Mouse (Mus musculus) neural tube, embryonic 15.5 days (tissue): ENCODE measurements around the gene Clta. TPM values are rescaled to one million over a fixed set of nuclear protein-coding genes. Genes with fewer than 3 reads are reported as not detected.

Experiments used
- ATAC-seq: fragments of 200-750 bp; cut with Nextera tagmentation; 2 replicates; pipeline ENCODE4 v1.8.0; 2017; ENCODE audit warnings: mild to moderate bottlenecking, moderate TSS enrichment, moderate library complexity; ENCODE audit not compliant: low FRiP score
- H3K27ac ChIP-seq: fragments of 300-500 bp; sonication (generic); replicated peaks from 2 replicates; pipeline ENCODE4 v1.5.1; 2015; ENCODE audit warnings: mild to moderate bottlenecking, inconsistent platforms
- H3K27me3 ChIP-seq: fragments of 300-500 bp; sonication (generic); replicated peaks from 2 replicates; pipeline ENCODE4 v1.6.1; 2015; ENCODE audit warnings: inconsistent platforms
- H3K36me3 ChIP-seq: fragments of 300-500 bp; sonication (generic); 2 replicates; pipeline ENCODE4 v1.6.1; 2015; ENCODE audit warnings: inconsistent platforms
- H3K4me1 ChIP-seq: fragments of 300-500 bp; sonication (generic); 2 replicates; pipeline ENCODE4 v1.6.1; 2015; ENCODE audit warnings: inconsistent platforms
- H3K4me2 ChIP-seq: fragments of 300-500 bp; sonication (generic); 2 replicates; pipeline ENCODE4 v1.6.1; 2015; ENCODE audit warnings: inconsistent platforms, mild to moderate bottlenecking, moderate library complexity
- H3K4me3 ChIP-seq: fragments of 300-500 bp; sonication (generic); replicated peaks from 2 replicates; pipeline ENCODE4 v1.5.1; 2015; ENCODE audit warnings: mild to moderate bottlenecking, inconsistent platforms
- H3K9ac ChIP-seq: fragments of 300-500 bp; sonication (generic); replicated peaks from 2 replicates; pipeline ENCODE4 v1.6.1; 2015; ENCODE audit warnings: mild to moderate bottlenecking, inconsistent platforms
- H3K9me3 ChIP-seq: fragments of 300-500 bp; sonication (generic); replicated peaks from 2 replicates; pipeline ENCODE4 v1.6.1; 2016; ENCODE audit warnings: inconsistent platforms
- WGBS: fragments of 180-500 bp; shearing (Covaris S2); methylation state at CpG from one replicate; pipeline ENCODE4 v1.1.7; 2015; ENCODE audit warnings: mixed read lengths; 5-methylcytosine and 5-hydroxymethylcytosine counted together
- polyA plus RNA-seq: library from polyadenylated mRNA; unstranded; fragments of >200 nt; fragmentation: Nextera tagmentation; extraction: Ambion mirVana; gene quantifications from 2 replicates; pipeline ENCODE4 v1.2.1, GENCODE M21; 2015

Gene Clta
- polyA plus RNA-seq, 1 experiment from 2014 or later = 381 TPM

DNA sequence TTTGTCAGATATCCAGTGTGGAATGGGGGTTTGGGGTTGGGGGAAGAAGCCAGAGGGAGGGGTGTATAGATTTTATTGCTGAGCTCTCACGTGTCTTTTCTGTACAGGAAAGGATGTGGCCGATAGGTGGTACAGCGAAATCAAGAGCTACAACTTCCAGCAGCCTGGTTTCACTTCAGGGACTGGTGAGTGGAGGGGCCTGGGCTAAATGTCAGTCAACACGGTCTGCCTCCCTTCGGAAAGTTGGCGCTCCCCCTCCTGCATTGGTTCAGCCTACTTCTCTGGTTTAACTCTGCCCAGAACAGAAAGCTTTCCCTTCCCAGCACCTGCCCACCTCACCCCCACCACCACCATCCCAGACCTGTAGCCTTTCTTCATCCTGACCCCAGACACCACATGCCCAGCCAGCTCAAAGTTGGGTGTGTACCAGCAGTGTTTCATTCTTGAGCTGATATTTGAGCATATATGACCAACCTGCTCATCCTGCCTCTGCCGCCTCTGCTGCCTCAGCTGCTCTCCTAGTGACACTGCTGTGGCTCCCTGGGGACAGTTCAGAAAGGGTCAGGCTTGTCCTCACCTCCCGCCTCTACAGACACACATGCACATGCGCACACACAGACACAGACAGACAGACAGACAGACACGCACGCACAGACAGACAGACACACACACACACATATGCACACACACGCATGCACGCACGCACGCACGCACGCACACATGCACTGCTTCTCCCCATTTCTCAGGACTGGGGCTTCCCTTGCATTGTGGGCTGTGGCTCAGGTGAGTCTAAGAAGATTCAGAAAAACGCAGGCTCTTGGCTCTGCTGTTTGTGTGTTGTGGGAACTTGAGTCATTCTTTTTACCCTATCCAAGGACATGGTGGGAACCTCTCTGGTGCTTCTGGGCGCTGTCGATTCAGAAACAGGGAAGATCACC is 33.6 kb upstream of the Clta start:
- Histone ChIP-seq H3K4me3 (no peak overlapping the region), H3K9ac (no peak overlapping the region), H3K4me1 (peaks cover 29% of the 10 kb centered on the region), H3K36me3 (peaks cover 6% of the 10 kb centered on the region), H3K4me2 (no peak overlapping the region), H3K27me3 (no peaks in the 10 kb centered on the region), H3K9me3 (no peaks in the 10 kb centered on the region), H3K27ac (no peak overlapping the region)
- no peak for ATAC-seq
- WGBS = 85% methylated on average over 20 of the region's 20 CpGs

DNA sequence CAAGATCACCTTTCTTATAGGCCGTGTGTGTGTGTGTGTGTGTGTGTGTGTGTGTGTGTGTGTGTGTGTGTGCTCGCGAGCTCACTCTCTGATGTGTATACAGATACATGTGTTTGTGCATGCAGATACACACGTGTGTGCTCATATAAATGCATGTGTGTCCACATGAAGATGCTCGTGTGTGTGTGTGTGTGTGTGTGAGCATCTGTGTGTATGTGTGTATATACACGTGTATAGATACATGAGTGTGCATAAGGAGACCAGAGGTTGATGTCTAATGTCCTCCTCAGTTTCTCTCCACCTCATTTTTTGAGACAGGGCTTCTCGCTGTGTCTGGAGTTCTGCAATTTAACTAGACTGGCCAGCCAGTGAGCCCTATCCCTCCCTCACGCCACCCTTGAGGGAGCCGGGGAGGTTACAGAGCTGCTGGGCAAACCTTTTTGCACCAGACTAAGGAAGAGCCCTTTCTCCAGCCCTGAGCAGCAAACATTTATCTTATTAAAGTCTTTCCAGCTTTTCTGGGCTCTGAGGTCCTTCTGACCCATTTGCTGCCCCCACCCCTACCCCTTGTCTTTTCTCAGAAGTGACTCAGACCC is 32.6 kb upstream of the Clta start:
- Histone ChIP-seq H3K27ac (peak overlapping the region; percentile 62), H3K36me3 (peaks cover 3% of the 10 kb centered on the region), H3K9me3 (no peaks in the 10 kb centered on the region), H3K27me3 (no peaks in the 10 kb centered on the region), H3K4me1 (peaks cover 29% of the 10 kb centered on the region), H3K4me2 (0 out of 2 replicates have a peak overlapping the region, but pooled peaks have one; percentile 9), H3K4me3 (no peak overlapping the region), H3K9ac (no peak overlapping the region)
- 64% methylated on average over 9 of the region's 9 CpGs for WGBS
- no peak for ATAC-seq

DNA sequence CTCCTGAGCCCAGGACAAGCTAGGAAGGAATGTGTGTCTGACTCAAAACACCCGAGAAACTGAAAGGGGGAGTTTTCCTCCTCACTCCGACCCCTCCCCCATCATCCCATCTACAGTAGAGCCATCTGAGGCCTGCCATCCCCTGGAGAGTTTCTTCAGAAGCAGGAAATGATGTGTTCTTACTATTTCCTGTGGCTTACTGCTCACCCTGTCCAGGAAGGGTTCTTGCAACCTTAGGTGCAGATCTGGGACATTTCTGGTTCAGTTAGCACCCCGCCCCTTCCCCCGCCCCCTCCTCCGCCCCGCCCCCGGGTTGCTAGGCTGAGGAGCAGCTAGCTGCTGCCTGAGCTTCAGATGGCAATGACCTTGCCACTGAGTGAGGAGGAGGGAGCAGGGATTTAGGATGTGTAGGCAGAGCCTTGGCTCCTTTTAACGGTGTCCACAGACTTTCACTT is 32.1 kb upstream of the Clta start:
- H3K4me3 ChIP-seq = no peak overlapping the region
- H3K27me3 ChIP-seq = no peaks in the 10 kb centered on the region
- peaks cover 3% of the 10 kb centered on the region for H3K36me3 ChIP-seq
- ATAC-seq = peak; percentile 39; the same call in 1 of the 2 replicates
- H3K4me2 ChIP-seq = 0 out of 2 replicates have a peak overlapping the region, but pooled peaks have one; percentile 9
- H3K9ac ChIP-seq = no peak overlapping the region
- peak overlapping the region; percentile 62 for H3K27ac ChIP-seq
- H3K4me1 ChIP-seq = peaks cover 29% of the 10 kb centered on the region
- H3K9me3 ChIP-seq = no peaks in the 10 kb centered on the region
- 4% methylated on average over 8 of the region's 8 CpGs for WGBS

DNA sequence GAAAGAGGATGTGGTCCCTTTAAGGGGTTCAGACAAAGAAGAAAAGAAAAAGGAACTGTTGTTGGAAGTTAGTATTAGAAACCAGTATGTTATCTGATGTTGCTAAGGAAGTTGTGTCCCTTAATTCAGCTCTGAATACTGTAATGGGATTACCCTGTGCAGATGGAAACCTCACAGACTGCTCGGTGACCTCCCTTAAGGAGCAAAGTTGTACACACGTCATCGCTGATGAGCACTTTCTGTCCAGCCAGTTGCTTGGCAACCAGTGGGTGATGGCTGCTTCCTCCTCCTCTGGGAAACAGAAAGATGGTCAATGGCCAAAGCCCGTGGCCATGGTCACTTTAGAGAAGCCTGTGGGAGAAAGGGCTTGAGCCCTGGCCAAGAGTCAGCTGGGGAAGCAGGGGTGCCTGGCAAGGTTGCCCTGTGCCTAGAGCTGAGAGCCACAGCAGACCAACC is 30.7 kb upstream of the Clta start:
- 36% methylated on average over 4 of the region's 4 CpGs for WGBS
- 0 out of 2 replicates have a peak overlapping the region, but pooled peaks have one; percentile 18 for H3K27ac ChIP-seq
- no peaks in the 10 kb centered on the region for H3K27me3 ChIP-seq
- H3K9ac ChIP-seq = no peak overlapping the region
- no peak for ATAC-seq
- H3K4me1 ChIP-seq = peaks cover 32% of the 10 kb centered on the region
- H3K9me3 ChIP-seq = no peaks in the 10 kb centered on the region
- H3K36me3 ChIP-seq = peaks cover 3% of the 10 kb centered on the region
- H3K4me2 ChIP-seq = no peak overlapping the region
- H3K4me3 ChIP-seq = no peak overlapping the region

DNA sequence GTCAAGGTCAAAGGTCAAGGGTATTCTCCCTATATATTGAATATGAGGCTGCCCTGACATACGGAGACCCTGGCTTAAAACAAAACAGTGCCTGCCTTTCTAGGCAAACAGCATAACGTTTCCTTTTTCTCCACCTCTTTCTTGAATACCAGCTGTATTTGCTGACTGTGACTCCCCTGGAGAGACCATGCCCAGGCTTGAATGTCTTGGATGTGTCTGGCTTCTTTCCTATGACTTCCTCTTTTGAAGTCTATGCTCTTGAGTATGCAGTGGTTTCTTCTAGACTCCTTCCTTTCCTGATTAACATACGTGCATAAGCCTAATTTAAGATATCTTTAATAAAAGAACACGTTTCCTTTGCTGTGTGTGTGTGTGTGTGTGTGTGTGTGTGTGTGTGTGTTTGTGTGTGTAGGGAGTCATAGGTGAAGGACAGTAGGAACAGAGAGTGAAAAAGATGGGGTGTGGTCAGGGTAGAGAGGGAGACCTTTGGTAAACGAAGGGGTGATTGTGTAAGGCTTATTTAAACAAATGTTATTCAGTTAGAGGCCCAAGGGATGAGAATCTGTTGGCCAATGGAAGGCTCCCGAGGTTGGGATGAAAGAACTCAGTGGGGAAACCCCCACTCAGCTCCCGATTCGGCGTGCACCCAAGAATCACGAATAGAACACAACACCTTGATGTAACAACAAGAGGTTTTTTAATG is 29.2 kb upstream of the Clta start:
- 81% methylated on average over 10 of the region's 10 CpGs for WGBS
- peaks cover 3% of the 10 kb centered on the region for H3K36me3 ChIP-seq
- ATAC-seq = no peak

DNA sequence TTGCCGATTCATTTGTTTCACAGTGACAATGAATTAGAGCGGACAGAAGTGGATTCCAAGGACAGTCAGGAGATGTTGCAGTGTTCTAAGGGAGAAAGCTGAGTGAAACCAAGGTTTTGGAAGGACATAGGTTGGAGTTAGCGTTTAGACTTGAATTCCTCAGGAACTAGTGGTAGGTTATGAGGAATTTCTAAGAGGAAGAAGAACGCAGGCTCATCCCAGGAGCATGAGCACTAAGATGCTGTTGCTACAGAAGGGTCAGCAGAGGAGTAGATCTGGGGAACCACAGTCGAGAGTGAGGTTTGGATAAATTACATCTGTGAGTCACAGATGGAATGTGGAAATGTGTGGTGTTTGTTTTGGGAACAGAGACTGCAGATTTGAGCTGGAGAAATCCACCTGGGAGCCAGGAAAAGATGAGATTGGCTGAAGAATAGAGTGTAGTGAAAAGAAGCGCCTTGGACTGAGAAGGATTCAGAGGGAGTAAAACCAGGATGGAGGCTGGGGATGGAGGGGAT is 28.0 kb upstream of the Clta start:
- H3K4me1 ChIP-seq = peaks cover 38% of the 10 kb centered on the region
- no peaks in the 10 kb centered on the region for H3K27me3 ChIP-seq
- no peaks in the 10 kb centered on the region for H3K36me3 ChIP-seq
- H3K9ac ChIP-seq = no peak overlapping the region
- ATAC-seq = no peak
- no peaks in the 10 kb centered on the region for H3K9me3 ChIP-seq
- H3K4me2 ChIP-seq = no peak overlapping the region
- H3K4me3 ChIP-seq = no peak overlapping the region
- 81% methylated on average over 6 of the region's 6 CpGs for WGBS
- H3K27ac ChIP-seq = no peak overlapping the region

More for the DNA sequence above, 29.2 kb upstream of the Clta start:
- no peak overlapping the region for H3K4me2 ChIP-seq
- H3K27me3 ChIP-seq = no peaks in the 10 kb centered on the region
- H3K9ac ChIP-seq = no peak overlapping the region
- H3K4me3 ChIP-seq = no peak overlapping the region
- H3K9me3 ChIP-seq = no peaks in the 10 kb centered on the region
- peaks cover 38% of the 10 kb centered on the region for H3K4me1 ChIP-seq
- no peak overlapping the region for H3K27ac ChIP-seq

DNA sequence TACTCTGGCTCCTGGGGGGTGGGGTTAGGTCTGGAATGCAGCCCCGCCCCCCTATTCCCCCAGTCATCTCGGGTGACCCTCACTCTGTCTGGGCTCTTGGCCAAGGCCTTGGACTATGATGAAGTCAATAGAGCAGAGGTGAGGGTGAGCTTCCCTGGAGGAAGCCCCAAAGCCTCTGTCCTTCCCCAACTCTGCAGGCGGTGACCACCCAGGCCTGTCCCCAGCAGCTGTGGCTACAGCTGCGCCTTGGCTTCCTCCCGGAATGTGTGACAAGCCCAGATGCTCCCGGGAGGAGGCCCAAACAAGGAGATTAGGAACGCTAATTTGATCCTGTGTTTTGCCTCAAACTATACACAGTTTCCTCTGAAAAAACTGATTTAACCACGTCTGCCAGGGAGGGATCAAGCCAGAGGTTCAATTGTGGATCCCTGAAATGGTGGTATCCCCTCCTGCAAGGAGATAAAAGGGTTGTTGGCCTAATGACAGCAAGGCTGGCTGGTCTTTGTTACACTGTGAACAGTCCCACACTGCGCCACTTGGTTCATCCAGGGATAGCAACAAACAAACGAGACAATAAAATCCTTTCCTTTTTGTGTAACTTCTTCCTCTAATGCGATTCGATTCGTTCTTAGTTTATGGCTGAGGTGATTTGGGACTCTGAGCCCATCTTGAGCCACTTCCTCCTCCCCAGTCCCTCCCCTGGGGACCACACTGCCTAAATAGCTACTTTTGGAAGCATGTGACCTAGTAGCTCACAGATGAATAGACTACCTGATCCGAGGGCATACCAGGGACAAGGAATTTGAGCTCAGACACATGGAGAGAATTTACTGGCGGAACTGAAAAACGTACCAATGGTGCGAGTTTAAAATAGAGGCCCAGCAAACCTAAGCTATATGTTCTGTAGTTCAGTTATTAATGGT is 25.5 kb upstream of the Clta start:
- Histone ChIP-seq H3K9ac (no peak overlapping the region), H3K4me3 (no peak overlapping the region), H3K9me3 (no peaks in the 10 kb centered on the region), H3K27ac (peak overlapping the region; percentile 72), H3K4me1 (peaks cover 24% of the 10 kb centered on the region), H3K4me2 (no peak overlapping the region), H3K27me3 (no peaks in the 10 kb centered on the region), H3K36me3 (no peaks in the 10 kb centered on the region)
- 20% methylated on average over 17 of the region's 17 CpGs for WGBS
- ATAC-seq = no peak

DNA sequence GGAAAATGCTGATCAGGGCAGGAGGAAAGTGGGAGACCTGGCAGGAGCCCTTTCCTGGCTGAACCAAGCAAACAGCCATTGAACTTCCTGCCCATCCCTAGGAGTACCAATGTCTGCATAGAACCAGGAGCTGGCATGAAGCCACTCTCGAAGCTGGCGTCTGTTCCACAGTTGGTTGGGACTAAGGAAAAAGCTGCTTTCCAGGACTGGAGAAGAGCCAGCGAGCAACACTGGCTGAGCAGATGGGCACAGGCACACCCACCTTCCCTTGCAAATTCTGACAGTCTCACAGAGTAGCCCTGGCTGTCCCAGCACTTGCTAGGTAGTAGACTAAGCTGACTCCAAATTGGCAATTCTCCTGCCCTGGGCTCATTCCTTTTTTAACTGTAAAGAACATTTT is 24.5 kb upstream of the Clta start:
- Histone ChIP-seq H3K9me3 (no peaks in the 10 kb centered on the region), H3K27me3 (no peaks in the 10 kb centered on the region), H3K4me2 (no peak overlapping the region), H3K36me3 (no peaks in the 10 kb centered on the region), H3K9ac (no peak overlapping the region), H3K4me1 (peaks cover 24% of the 10 kb centered on the region), H3K27ac (peak overlapping the region; percentile 72; the same call in 1 of the 2 replicates), H3K4me3 (no peak overlapping the region)
- WGBS = 62% methylated on average over 3 of the region's 3 CpGs
- 0 out of 2 replicates have a peak, but pooled peaks have one; percentile 30 for ATAC-seq

DNA sequence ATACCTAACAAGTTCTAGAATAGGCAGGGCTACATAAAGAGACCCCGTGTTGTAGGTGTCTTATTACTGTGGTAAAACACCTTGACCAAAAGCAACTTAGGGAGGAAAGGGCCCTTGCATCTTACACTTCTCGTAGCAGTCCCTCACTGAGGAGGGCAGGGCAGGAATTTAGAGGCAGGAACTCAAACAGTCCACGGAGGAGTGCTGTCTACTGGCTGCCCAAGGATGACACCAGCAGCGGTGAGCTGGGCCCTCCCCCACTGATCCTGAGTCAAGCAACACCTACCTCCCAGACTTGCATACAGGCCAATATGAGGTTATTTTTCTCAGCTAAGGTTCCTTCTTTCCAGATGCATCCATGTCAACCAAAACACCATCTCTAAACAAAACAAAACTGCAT is 24.0 kb upstream of the Clta start:
- Histone ChIP-seq H3K36me3 (no peaks in the 10 kb centered on the region), H3K27ac (no peak overlapping the region), H3K27me3 (no peaks in the 10 kb centered on the region), H3K4me2 (no peak overlapping the region), H3K4me1 (peaks cover 24% of the 10 kb centered on the region), H3K9ac (no peak overlapping the region), H3K9me3 (no peaks in the 10 kb centered on the region), H3K4me3 (no peak overlapping the region)
- ATAC-seq = no peak
- WGBS = 90% methylated on average over 4 of the region's 4 CpGs

DNA sequence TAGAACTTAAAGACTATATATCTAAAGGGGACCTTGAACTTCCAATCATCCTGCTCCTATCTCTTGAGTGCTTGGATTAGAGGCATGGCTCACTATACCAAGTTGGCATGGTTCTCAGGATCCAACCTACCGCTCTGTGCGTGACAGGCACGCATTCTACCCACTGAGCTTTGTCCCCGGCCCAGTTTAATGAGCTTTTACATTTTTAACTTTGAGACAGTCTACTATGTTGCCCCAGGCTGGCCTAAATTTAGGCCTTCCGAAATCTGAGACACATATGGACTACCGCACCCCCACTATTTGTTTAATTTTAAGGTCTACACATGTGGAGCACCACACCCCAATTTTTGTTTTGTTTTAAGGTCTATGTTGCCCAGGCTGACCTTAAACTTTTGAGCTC is 23.4 kb upstream of the Clta start:
- Histone ChIP-seq H3K36me3 (no peaks in the 10 kb centered on the region), H3K4me3 (no peak overlapping the region), H3K27ac (no peak overlapping the region), H3K27me3 (no peaks in the 10 kb centered on the region), H3K9me3 (no peaks in the 10 kb centered on the region), H3K9ac (no peak overlapping the region), H3K4me2 (no peak overlapping the region), H3K4me1 (peaks cover 24% of the 10 kb centered on the region)
- ATAC-seq = no peak
- WGBS = 95% methylated on average over 6 of the region's 6 CpGs
